Mouse (Mus musculus) forebrain, embryonic 11.5 days (tissue): ENCODE measurements around the gene Phf21a. TPM values are rescaled to one million over a fixed set of nuclear protein-coding genes. Genes with fewer than 3 reads are reported as not detected.

Experiments used
- ATAC-seq: fragments of 200-750 bp; cut with Nextera tagmentation; replicated peaks from 2 replicates; pipeline ENCODE4 v1.8.0; 2017; ENCODE audit warnings: moderate TSS enrichment; ENCODE audit not compliant: low FRiP score
- DNase-seq: peaks from one replicate; pipeline ENCODE4 v3.0.0-alpha.2; 2017; ENCODE audit warnings: low spot score
- H3K27ac ChIP-seq: fragments of 300-500 bp; sonication (generic); 2 replicates; pipeline ENCODE4 v1.5.1; 2014; ENCODE audit warnings: low read depth, low read length
- H3K27me3 ChIP-seq: fragments of 300-500 bp; sonication (generic); 2 replicates; pipeline ENCODE4 v1.6.1; 2014; ENCODE audit warnings: mild to moderate bottlenecking, low read length, mixed read lengths; ENCODE audit not compliant: control insufficient read depth, insufficient read depth
- H3K36me3 ChIP-seq: fragments of 300-500 bp; sonication (generic); 2 replicates; pipeline ENCODE4 v1.6.1; 2014; ENCODE audit warnings: mild to moderate bottlenecking, low read length, moderate library complexity, mixed read lengths; ENCODE audit not compliant: control insufficient read depth, insufficient read depth
- H3K4me1 ChIP-seq: fragments of 300-500 bp; sonication (generic); replicated peaks from 2 replicates; pipeline ENCODE4 v1.6.1; 2014; ENCODE audit warnings: low read length, mixed read lengths; ENCODE audit not compliant: control insufficient read depth, insufficient read depth
- H3K4me2 ChIP-seq: fragments of 300-500 bp; sonication (generic); 2 replicates; pipeline ENCODE4 v1.6.1; 2014; ENCODE audit warnings: low read depth, mild to moderate bottlenecking, low read length, moderate library complexity, mixed read lengths; ENCODE audit not compliant: severe bottlenecking
- H3K4me3 ChIP-seq: fragments of 300-500 bp; sonication (generic); 2 replicates; pipeline ENCODE4 v1.5.1; 2014; ENCODE audit warnings: low read depth, low read length
- H3K9ac ChIP-seq: fragments of 300-500 bp; sonication (generic); 2 replicates; pipeline ENCODE4 v1.6.1; 2014; ENCODE audit warnings: low read length
- H3K9me3 ChIP-seq: fragments of 300-500 bp; sonication (generic); 2 replicates; pipeline ENCODE4 v1.6.1; 2016; ENCODE audit warnings: low read length, mixed read lengths; ENCODE audit not compliant: control insufficient read depth
- WGBS: fragments of 180-500 bp; shearing (Covaris S2); extraction: QIAGEN DNeasy Blood & Tissue Kit; methylation state at CpG from one replicate; pipeline ENCODE4 v1.1.7; 2014; 5-methylcytosine and 5-hydroxymethylcytosine counted together
- polyA plus RNA-seq: library from polyadenylated mRNA; unstranded; fragments of >200 nt; fragmentation: Nextera tagmentation; extraction: Ambion mirVana; gene quantifications from 2 replicates; pipeline ENCODE4 v1.2.1, GENCODE M21; 2014

Phf21a gene
- polyA plus RNA-seq, 1 experiment from 2014 or later = 37.6 TPM

GRCm38 (mm10) chr2:92370821-92371805, 278.2 kb downstream of the Phf21a start:
- H3K27me3 ChIP-seq = peaks cover 2% of the 10 kb centered on the region; the same call in 1 of the 2 replicates
- H3K4me3 ChIP-seq = peak overlapping the region; percentile 25
- peaks cover 38% of the 10 kb centered on the region for H3K4me1 ChIP-seq
- H3K9ac ChIP-seq = peak overlapping the region; percentile 50
- WGBS = 1% methylated on average over 44 of the region's 45 CpGs
- H3K9me3 ChIP-seq = no peaks in the 10 kb centered on the region
- peak; percentile 13 for ATAC-seq
- H3K36me3 ChIP-seq = no peaks in the 10 kb centered on the region
- peak overlapping the region; percentile 59 for H3K4me2 ChIP-seq
- DNase-seq = peak; percentile 82
- H3K27ac ChIP-seq = peak overlapping the region; percentile 73

GRCm38 (mm10) chr2:92371971-92372690, 279.2 kb downstream of the Phf21a start:
- no peaks in the 10 kb centered on the region for H3K36me3 ChIP-seq
- peaks cover 2% of the 10 kb centered on the region; the same call in 1 of the 2 replicates for H3K27me3 ChIP-seq
- peak overlapping the region; percentile 73 for H3K27ac ChIP-seq
- peak overlapping the region; percentile 59; the same call in 1 of the 2 replicates for H3K4me2 ChIP-seq
- 0 out of 2 replicates have a peak overlapping the region, but pooled peaks have one; percentile 24 for H3K9ac ChIP-seq
- ATAC-seq = no peak
- H3K4me1 ChIP-seq = peaks cover 41% of the 10 kb centered on the region
- H3K4me3 ChIP-seq = no peak overlapping the region
- DNase-seq = peak; percentile 80
- 2% methylated on average over 10 of the region's 10 CpGs for WGBS
- H3K9me3 ChIP-seq = no peaks in the 10 kb centered on the region

GRCm38 (mm10) chr2:92372767-92373436, 280.0 kb downstream of the Phf21a start:
- ATAC-seq (no peak), DNase-seq (no peak)
- Histone ChIP-seq H3K27ac (peak overlapping the region; percentile 73), H3K4me2 (0 out of 2 replicates have a peak overlapping the region, but pooled peaks have one; percentile 18), H3K9ac (peak overlapping the region; percentile 23; the same call in 1 of the 2 replicates), H3K4me3 (no peak overlapping the region), H3K27me3 (peaks cover 2% of the 10 kb centered on the region; the same call in 1 of the 2 replicates), H3K9me3 (no peaks in the 10 kb centered on the region), H3K4me1 (peaks cover 41% of the 10 kb centered on the region), H3K36me3 (no peaks in the 10 kb centered on the region)
- WGBS = 21% methylated on average over 9 of the region's 9 CpGs

- no peak overlapping the region for H3K4me3 ChIP-seq
- H3K9ac ChIP-seq = no peak overlapping the region
- peak overlapping the region; percentile 73 for H3K27ac ChIP-seq
- H3K9me3 ChIP-seq = no peaks in the 10 kb centered on the region
- H3K4me1 ChIP-seq = peaks cover 41% of the 10 kb centered on the region
- H3K36me3 ChIP-seq = no peaks in the 10 kb centered on the region
- ATAC-seq (no peak), DNase-seq (no peak)
- 0 out of 2 replicates have a peak overlapping the region, but pooled peaks have one; percentile 8 for H3K4me2 ChIP-seq
- peaks cover 2% of the 10 kb centered on the region; the same call in 1 of the 2 replicates for H3K27me3 ChIP-seq
- WGBS = 66% methylated on average over 11 of the region's 11 CpGs
These were observed 280.5 kb downstream of the Phf21a start for GRCm38 (mm10) chr2:92373437-92373813.

GRCm38 (mm10) chr2:92374514-92374913, 281.6 kb downstream of the Phf21a start, which contains the start of the genes Pex16 and Large2:
Gene Pex16 (plus strand): TSS chr2:92374676.
Gene Large2 (minus strand): TSS chr2:92374869.
- no peak for ATAC-seq
- no peak for DNase-seq

GRCm38 (mm10) chr2:92375099-92375623, 282.2 kb downstream of the Phf21a start:
- under 1% methylated on average over 29 of the region's 29 CpGs for WGBS
- Histone ChIP-seq H3K4me3 (peak overlapping the region; percentile 72), H3K9me3 (no peaks in the 10 kb centered on the region), H3K9ac (peak overlapping the region; percentile 69), H3K36me3 (no peaks in the 10 kb centered on the region; the same call in 1 of the 2 replicates), H3K27me3 (no peaks in the 10 kb centered on the region), H3K27ac (peak overlapping the region; percentile 92), H3K4me1 (peaks cover 39% of the 10 kb centered on the region), H3K4me2 (peak overlapping the region; percentile 93)
- DNase-seq (peak; percentile 95), ATAC-seq (peak; percentile 89)

More at GRCm38 (mm10) chr2:92374514-92374913, 281.6 kb downstream of the Phf21a start, which contains the start of the genes Pex16 and Large2:
- Histone ChIP-seq H3K36me3 (no peaks in the 10 kb centered on the region; the same call in 1 of the 2 replicates), H3K4me2 (peak within 1 kb of the TSS; percentile 93), H3K27me3 (peaks cover 2% of the 10 kb centered on the region; the same call in 1 of the 2 replicates), H3K27ac (peak within 1 kb of the TSS; percentile 92), H3K4me3 (peak within 1 kb of the TSS; percentile 72), H3K9me3 (no peaks in the 10 kb centered on the region), H3K9ac (peak within 1 kb of the TSS; percentile 69), H3K4me1 (peaks cover 41% of the 10 kb centered on the region)
- WGBS = 4% methylated on average over 16 of the region's 16 CpGs

- Histone ChIP-seq H3K4me3 (peak overlapping the region; percentile 72), H3K27ac (no peak overlapping the region), H3K4me2 (peak overlapping the region; percentile 93), H3K9me3 (no peaks in the 10 kb centered on the region), H3K4me1 (peaks cover 34% of the 10 kb centered on the region), H3K9ac (peak overlapping the region; percentile 69), H3K36me3 (no peaks in the 10 kb centered on the region; the same call in 1 of the 2 replicates), H3K27me3 (no peaks in the 10 kb centered on the region)
- DNase-seq (no peak), ATAC-seq (no peak)
- WGBS = 17% methylated on average over 10 of the region's 10 CpGs
These were observed 282.9 kb downstream of the Phf21a start for GRCm38 (mm10) chr2:92375788-92376187.
